Mouse (Mus musculus) lung, postnatal 0 days (tissue): ENCODE data around the gene Nsun4.

ENCODE experiments used
- CTCF ChIP-seq: IDR thresholded peaks from 2 replicates; pipeline ENCODE4 v1.5.1; 2016; ENCODE audit warnings: antibody characterized with exemption, mild to moderate bottlenecking
- EP300 ChIP-seq: IDR thresholded peaks from 2 replicates; pipeline ENCODE4 v1.6.1; 2016; ENCODE audit warnings: antibody characterized with exemption, mild to moderate bottlenecking, control low read depth

- TF ChIP-seq EP300 (no peak), CTCF (no peak)
Measured at GRCm38 (mm10) chr4:116046604-116047003, 7.1 kb downstream of the Nsun4 start.
